Mouse (Mus musculus): Measurements from ENCODE around the gene Sobp. TPM values are rescaled to one million over a fixed set of nuclear protein-coding genes. Genes with fewer than 3 reads are reported as not detected.

Sobp gene
- total RNA-seq, 2 experiments from 2014 or later, result 81.7 to 82.8 TPM

DNA sequence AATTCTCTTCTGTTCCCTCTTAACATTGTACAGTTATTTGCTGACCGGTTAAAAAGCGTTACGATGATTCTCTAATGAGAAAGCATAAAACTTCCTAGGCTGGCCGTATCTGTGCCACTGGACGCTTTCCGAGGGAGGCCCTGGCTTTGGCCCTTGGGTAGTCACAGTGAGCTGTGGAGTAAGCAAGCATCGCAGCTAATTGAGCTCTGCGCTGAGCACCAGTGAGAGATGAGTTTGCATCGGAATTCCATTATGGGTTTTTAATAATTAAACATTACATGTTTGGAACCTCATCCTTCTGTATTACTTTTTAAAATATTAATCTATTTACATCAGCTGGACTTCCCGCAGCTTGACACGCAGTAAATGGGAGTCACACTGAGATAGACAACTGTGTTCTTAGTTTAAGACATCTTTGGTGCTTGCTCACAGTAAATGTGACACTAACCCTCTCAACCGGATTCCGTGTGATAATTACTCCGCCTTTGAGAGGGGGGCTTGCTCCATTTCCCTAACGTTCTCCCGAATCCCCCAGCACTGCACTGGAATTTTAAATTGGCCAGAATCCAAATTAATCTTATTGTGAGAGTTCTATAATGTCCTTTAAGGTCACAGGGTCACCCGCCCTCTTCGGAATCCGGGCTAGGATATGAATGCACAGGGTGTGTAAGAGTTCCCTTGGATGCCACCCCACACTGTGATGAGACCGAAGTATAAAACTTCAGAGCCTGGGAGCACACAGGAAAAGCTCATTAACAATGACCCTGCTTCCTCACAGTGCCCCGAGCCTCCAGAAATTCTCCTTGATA lies 137.5 kb downstream of the Sobp start:
- no peak for DNase-seq (ENCODE audit: low spot score in 2 of 2)

GRCm38 (mm10) chr10:43035579-43035978 lies 138.8 kb downstream of the Sobp start:
- no peak for DNase-seq (ENCODE audit: low spot score in 2 of 2)

DNA sequence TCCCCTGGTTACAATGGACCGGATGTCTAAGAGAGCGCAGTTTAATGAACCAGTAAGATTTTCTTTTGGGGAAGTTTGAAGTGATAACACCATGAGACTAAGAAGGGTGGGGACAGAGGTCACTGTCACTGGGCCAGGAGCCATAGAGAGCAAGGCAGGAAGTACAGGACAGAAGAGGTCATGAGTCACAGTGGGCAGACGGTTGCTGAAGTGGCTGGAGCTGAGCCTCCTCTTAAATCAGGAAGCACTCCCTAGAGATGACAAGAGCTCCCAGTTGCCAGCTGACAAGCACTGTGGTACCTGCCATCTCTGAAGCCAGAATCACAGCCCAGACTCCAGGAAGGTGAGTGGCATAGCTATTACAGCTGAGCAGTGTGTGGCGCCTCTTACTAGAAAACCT lies 139.5 kb downstream of the Sobp start:
- no peak for DNase-seq (ENCODE audit: low spot score in 2 of 2)

DNA sequence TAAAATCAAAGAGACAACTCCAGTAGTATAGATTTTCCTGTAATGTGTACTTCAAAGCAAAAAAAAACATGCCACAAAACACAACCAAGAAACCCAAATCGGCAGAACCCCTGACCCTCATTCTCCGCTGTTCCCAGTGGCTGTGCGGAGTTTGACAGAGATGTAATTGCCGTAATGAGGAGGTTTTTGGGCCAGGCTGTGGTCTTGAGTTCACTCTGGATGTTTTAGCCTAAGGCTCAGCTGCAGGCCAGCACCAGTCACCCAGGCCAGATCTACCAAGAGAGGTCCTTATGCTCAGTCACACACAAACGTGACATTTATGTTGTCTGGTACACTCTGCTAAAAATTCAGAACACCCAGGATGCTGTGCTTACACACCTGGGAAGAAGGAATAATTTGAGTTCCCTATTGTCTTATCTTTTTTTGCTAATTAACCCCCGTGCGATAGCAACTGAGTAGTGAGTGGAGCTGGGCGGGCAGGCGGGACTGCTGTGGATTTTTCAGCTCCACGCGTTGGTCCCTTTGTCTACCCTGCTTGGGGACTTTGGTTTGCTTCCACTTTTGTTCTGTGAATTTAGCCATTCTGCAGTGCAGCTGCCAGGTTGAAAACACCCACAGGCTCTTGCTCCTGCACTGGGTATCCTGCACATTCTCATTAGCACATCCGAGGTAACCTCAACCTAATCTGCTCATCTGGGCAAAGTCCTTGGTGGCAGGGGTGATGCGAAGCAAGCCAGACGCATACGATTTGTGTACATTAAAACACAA lies 140.7 kb downstream of the Sobp start:
- no peak for DNase-seq (ENCODE audit: low spot score in 2 of 2)

GRCm38 (mm10) chr10:43027006-43027405 lies 147.3 kb downstream of the Sobp start:
- no peak for DNase-seq (ENCODE audit: low spot score in 2 of 2)

- DNase-seq (ENCODE audit: low spot score in 2 of 2), result peak in 1 of 2 experiments; percentile 81
These were observed 150.7 kb downstream of the Sobp start for GRCm38 (mm10) chr10:43023454-43024194.

DNA sequence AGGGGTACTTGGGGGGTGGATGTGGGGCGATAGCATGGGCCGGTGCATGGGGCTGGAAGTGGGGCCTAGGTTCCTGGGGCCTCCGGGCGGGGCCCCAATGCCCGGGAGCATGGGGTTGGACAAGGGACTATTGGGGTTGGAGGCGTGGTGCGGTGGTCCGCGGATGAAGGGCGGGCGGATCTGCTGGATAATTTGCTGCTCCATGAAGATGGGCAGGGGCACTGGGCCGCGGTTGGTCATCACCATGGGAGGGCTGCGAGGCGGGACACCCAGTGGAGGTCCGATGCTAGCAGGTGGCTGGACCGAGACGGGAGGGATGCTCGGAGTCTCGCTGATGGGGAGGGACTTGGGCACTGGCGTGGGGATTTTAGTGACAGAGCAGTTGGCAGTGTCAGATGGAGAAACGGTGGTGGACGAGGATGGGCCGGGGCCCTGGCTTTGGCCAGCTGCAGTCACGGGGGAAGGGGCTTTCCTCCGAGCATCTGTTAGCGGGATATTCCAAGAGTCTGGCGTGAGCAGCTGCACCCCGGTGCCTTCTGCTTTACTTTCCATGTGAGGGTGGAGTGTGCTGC lies 152.1 kb downstream of the Sobp start:
- DNase-seq (ENCODE audit: low spot score in 2 of 2), result peak in 1 of 2 experiments; percentile 37

DNA sequence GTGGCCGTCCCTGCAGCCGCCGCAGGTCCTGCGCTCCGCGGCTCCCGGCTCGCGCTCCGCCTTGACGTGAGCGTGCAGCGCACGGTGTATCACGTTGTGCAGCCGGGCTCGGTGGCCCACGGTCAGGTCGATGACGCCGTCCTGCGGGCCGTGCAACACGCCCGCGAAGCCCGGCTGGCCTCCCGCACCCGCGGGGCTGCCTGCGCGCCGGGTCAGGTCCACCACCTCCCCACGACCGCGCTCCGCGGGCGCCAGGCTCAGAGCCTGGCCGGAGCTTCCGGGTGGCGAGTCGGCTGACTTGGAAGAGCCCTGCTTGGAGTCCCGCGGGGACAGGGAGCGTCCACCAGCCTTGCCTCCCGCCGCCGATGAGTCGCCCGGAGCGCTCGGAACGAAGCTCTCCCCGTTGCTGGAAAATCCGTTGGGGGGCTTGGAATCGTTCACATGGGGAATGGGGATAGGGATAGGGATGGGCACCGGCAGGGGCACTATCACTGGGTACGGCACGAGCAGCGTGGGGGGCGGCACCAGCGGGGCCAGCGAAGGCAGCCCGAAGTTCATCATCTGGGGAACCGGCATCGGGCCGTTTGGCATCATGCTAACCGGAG lies 152.7 kb downstream of the Sobp start:
- no peak for DNase-seq (ENCODE audit: low spot score in 2 of 2)

- no peak for DNase-seq (ENCODE audit: low spot score in 2 of 2)
These were observed 153.3 kb downstream of the Sobp start for GRCm38 (mm10) chr10:43021017-43021416.

DNA sequence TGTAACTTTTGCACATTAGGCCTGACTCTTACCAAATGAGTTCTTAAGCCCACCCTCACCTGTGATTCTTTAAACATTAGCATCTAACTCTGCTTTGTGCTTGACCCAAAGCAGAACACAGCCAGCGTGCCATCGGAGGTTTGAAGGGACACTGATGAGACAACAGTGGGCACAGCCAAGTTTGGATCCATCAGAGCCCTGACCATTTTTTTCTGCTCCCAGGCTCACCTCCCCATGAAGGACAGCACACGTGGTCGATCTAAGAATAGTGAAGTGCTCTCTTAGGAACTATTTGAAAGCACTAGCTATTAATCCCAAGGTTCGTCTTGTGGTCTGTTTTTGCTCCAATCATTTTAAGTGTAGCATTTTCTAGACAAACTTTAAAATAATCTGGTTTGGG lies 159.5 kb downstream of the Sobp start:
- no peak for DNase-seq (ENCODE audit: low spot score in 2 of 2)

DNA sequence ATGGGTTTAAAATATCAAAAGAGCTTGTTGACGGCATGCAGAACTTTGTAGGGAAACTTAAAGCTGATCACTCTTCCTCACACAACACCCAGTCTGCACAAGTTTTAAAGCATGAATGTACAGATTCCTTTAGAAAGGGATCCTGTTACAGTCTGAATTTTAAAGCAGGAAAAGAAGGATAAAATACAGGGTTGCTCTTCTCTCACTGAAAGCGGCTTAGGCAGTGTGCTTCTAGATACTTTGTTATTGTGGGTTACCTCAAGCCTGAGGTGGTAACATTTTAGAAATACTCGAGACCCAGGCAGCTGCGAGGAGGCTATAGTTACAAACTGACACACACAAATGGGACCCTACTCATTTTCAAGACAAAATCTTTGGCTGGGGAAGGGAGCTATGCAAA lies 160.0 kb downstream of the Sobp start:
- DNase-seq (ENCODE audit: low spot score in 2 of 2), result no peak

DNA sequence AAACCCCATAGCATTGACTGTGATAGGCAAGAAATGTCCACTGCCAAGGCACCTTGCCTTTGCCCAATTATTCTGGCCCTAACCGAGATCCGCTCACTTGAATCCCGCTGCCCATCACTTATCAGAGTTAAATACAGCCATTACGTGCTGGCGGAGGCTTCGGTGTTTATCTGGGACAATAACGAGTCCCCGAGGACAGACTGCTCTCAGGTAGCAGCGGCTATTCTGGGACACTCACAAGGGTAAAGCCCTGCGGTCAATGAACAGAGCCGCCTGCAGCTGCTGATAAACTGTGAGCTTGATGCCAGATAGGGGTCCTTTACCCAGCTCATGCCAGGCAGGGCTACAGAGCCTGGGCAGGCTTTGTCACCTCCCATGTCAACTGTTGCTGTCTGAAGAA lies 166.2 kb downstream of the Sobp start:
- no peak for DNase-seq (ENCODE audit: low spot score in 2 of 2)

DNA sequence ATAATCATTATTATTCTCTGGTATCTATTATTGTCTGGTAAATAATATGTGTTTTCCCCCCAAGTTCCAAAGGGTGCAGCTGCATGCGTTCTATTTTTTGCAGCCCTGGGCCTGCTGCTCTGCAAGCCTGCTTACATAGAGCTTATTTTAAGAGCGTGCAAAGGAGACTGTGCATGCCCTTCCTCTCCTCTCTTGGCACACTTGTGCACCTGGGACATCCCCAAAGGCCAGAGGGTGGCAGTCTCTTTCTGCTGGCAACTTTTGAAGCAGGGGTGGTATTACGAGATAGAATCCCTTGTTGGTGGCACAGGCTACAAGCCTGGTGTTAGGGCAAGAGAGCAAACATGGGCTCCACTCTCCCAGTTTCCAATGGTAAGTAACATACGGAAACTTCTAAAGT lies 167.8 kb downstream of the Sobp start:
- DNase-seq (ENCODE audit: low spot score in 2 of 2), result peak in 1 of 2 experiments; percentile 37

DNA sequence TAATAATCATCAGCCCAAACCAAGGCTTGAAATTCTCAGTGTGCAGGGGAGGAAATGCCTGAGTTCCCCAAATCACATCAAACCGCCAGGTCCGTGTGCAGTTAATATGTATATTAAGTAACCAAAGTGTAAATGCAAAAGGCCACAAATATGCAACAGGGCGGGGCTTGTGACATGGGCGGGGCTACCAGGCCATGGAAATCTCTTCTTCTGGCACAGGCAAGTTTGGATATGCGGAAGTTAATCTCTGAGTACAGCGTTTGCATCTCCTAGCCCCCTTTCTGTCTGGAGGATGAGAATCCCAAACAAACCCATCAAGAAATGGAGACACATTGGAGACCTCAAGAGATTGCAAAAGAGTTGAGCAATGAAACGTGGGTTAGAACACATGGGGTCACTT lies 168.7 kb downstream of the Sobp start:
- no peak for DNase-seq (ENCODE audit: low spot score in 2 of 2)

- no peak for DNase-seq (ENCODE audit: low spot score in 2 of 2)
These were observed 169.3 kb downstream of the Sobp start for GRCm38 (mm10) chr10:43005031-43005430.

GRCm38 (mm10) chr10:43004174-43004734 lies 170.1 kb downstream of the Sobp start:
- no peak for DNase-seq (ENCODE audit: low spot score in 2 of 2)

GRCm38 (mm10) chr10:43003466-43003757 lies 170.9 kb downstream of the Sobp start:
- DNase-seq (ENCODE audit: low spot score in 2 of 2), result no peak

DNA sequence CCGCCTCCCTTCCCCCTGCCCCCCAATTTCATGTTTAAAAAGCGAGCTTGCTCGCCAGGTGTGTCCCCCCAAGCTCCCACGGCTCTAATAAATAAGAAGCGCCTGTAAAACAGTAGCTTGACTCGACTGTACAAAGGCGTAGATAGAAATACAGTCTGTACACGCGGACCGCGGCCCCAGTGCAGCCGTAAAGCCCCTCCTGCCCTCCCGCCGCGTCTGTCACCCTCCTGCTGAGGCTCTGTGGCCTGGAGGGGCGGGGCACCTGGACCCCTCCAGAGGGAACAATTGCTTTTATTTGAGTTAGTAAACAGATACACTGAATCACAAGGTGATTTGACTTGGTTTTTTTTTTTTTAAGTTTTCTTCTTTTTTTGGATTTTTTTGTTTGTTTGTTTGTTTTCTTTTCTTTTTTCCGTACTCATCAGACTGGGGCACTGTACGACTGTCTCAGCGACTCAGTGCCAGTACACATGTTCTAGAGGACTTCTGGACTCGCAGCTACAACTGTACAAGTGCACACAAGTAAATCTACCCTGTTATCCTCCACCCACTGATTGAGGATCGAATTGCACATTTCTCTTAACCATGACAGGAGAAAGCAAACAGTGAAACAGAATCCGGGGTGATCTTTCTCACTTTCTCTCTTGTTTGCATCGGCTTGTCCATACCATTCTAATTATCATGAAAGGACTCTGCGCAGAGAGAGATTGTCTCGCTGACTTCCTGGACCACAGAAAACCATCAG lies 171.4 kb downstream of the Sobp start:
- no peak for DNase-seq (ENCODE audit: low spot score in 2 of 2)

- DNase-seq (ENCODE audit: low spot score in 2 of 2), result no peak
These were observed 172.2 kb downstream of the Sobp start for GRCm38 (mm10) chr10:43002066-43002678.

DNA sequence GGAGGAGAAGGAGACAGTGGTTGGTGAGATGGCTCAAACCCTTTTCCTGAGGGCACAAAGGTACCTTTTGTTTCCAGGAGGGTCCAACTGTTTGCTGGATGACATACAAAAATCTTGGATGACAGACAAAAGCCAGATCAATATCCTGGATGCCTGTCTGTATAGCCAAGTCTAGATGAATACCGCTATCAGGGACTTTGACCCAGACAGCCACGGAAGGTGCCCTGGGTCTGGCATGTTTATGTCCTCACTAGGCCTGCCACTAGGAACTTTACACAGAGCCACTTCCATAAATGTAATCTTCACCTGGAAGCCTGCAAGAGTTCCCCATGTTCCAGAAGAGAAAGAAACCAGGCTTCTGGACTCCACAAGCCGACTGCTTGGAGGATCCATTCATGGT lies 172.9 kb downstream of the Sobp start:
- DNase-seq (ENCODE audit: low spot score in 2 of 2), result no peak
